Mouse (Mus musculus) limb, embryonic 14.5 days (tissue): Measurements from ENCODE around the gene Cmbl. TPM values are rescaled to one million over a fixed set of nuclear protein-coding genes. Genes with fewer than 3 reads are reported as not detected.

Source experiments
- ATAC-seq: fragments of 200-750 bp; cut with Nextera tagmentation; 2 replicates; pipeline ENCODE4 v1.8.0; 2017; ENCODE audit warnings: low read depth, moderate number of reproducible peaks, moderate TSS enrichment; ENCODE audit not compliant: low FRiP score
- DNase-seq: peaks from one replicate; pipeline ENCODE4 v3.0.0-alpha.2; 2015; ENCODE audit warnings: low spot score
- H3K27ac ChIP-seq: fragments of 300-500 bp; sonication (generic); replicated peaks from 2 replicates; pipeline ENCODE4 v1.5.1; 2014; ENCODE audit warnings: low read depth, mild to moderate bottlenecking, low read length, moderate library complexity, mixed read lengths
- H3K27me3 ChIP-seq: fragments of 300-500 bp; sonication (generic); 2 replicates; pipeline ENCODE4 v1.6.1; 2014; ENCODE audit warnings: low read length, mixed read lengths; ENCODE audit not compliant: control insufficient read depth, insufficient read depth
- H3K36me3 ChIP-seq: fragments of 300-500 bp; sonication (generic); 2 replicates; pipeline ENCODE4 v1.6.1; 2014; ENCODE audit warnings: mild to moderate bottlenecking, low read length, moderate library complexity, mixed read lengths; ENCODE audit not compliant: control insufficient read depth, insufficient read depth
- H3K4me1 ChIP-seq: fragments of 300-500 bp; sonication (generic); 2 replicates; pipeline ENCODE4 v1.6.1; 2014; ENCODE audit warnings: antibody characterized with exemption, low read length, mixed read lengths; ENCODE audit not compliant: control insufficient read depth, insufficient read depth
- H3K4me2 ChIP-seq: fragments of 300-500 bp; sonication (generic); replicated peaks from 2 replicates; pipeline ENCODE4 v1.6.1; 2014; ENCODE audit warnings: low read depth, mild to moderate bottlenecking, low read length, moderate library complexity; ENCODE audit not compliant: severe bottlenecking
- H3K4me3 ChIP-seq: fragments of 300-500 bp; sonication (generic); replicated peaks from 2 replicates; pipeline ENCODE4 v1.5.1; 2014; ENCODE audit warnings: low read length
- H3K9ac ChIP-seq: fragments of 300-500 bp; sonication (generic); 2 replicates; pipeline ENCODE4 v1.6.1; 2014; ENCODE audit warnings: mild to moderate bottlenecking, low read depth, low read length, moderate library complexity; ENCODE audit not compliant: severe bottlenecking
- H3K9me3 ChIP-seq: fragments of 300-500 bp; sonication (generic); 2 replicates; pipeline ENCODE4 v1.6.1; 2016; ENCODE audit warnings: low read length; ENCODE audit not compliant: control insufficient read depth
- POLR2A ChIP-seq: fragments of 200-500 bp; IDR thresholded peaks from 2 replicates; pipeline ENCODE4 v1.8.0; 2012; ENCODE audit warnings: inconsistent platforms, mild to moderate bottlenecking, moderate library complexity, borderline replicate concordance; ENCODE audit not compliant: insufficient read depth, insufficient read length; ENCODE audit errors: extremely low read depth
- WGBS: fragments of 180-500 bp; shearing (Covaris S2); extraction: QIAGEN DNeasy Blood & Tissue Kit; methylation state at CpG from one replicate; pipeline ENCODE4 v1.1.7; 2014; 5-methylcytosine and 5-hydroxymethylcytosine counted together
- polyA plus RNA-seq, 2 experiments: library from polyadenylated mRNA; depleted of rRNA in 1 of 2; stranded (reverse) in 1 of 2; unstranded in 1 of 2; fragments of >200 nt; fragmentation: Nextera tagmentation in 1 of 2; extraction: Ambion mirVana in 1 of 2; gene quantifications; 2 replicates each; pipeline versions ENCODE4 v1.2.1 to v1.2.3; 2012 to 2014

Gene Cmbl
- polyA plus RNA-seq, 2 experiments = 2.2 to 3.0 TPM

- peak; percentile 88; the same call in 1 of the 2 replicates for TF ChIP-seq POLR2A
- peak within 1 kb of the TSS; percentile 93 for H3K27ac ChIP-seq
- H3K4me2 ChIP-seq = peak within 1 kb of the TSS; percentile 89
- under 1% methylated on average over 63 of the region's 63 CpGs for WGBS
- H3K9ac ChIP-seq = peak within 1 kb of the TSS; percentile 94
- peak; percentile 97 for DNase-seq
- ATAC-seq = peak; percentile 90
- peak within 1 kb of the TSS; percentile 87 for H3K4me3 ChIP-seq
- no peaks in the 10 kb centered on the region for H3K9me3 ChIP-seq
- H3K4me1 ChIP-seq = peaks cover 17% of the 10 kb centered on the region
- no peaks in the 10 kb centered on the region for H3K27me3 ChIP-seq
- peaks cover 15% of the 10 kb centered on the region for H3K36me3 ChIP-seq
These were observed 36.6 kb downstream of the Cmbl start, which contains the start of the genes Cct5 and Fam173b for GRCm38 (mm10) chr15:31601646-31602374. Gene Cct5, minus strand, starts transcription at chr15:31601804. Gene Fam173b, plus strand, starts transcription at chr15:31601852.

GRCm38 (mm10) chr15:31602426-31602825, 37.2 kb downstream of the Cmbl start:
- peaks cover 17% of the 10 kb centered on the region for H3K4me1 ChIP-seq
- no peaks in the 10 kb centered on the region for H3K27me3 ChIP-seq
- H3K4me2 ChIP-seq = peak overlapping the region; percentile 66
- DNase-seq = peak; percentile 72
- TF ChIP-seq POLR2A = no peak
- H3K9ac ChIP-seq = peak overlapping the region; percentile 94
- ATAC-seq = peak; percentile 62
- H3K4me3 ChIP-seq = peak overlapping the region; percentile 87
- H3K9me3 ChIP-seq = no peaks in the 10 kb centered on the region
- H3K27ac ChIP-seq = peak overlapping the region; percentile 93
- WGBS = 3% methylated on average over 15 of the region's 15 CpGs
- peaks cover 8% of the 10 kb centered on the region for H3K36me3 ChIP-seq

GRCm38 (mm10) chr15:31603113-31603512, 37.9 kb downstream of the Cmbl start:
- Histone ChIP-seq H3K9me3 (no peaks in the 10 kb centered on the region), H3K4me2 (peak overlapping the region; percentile 66), H3K36me3 (0 out of 2 replicates have a peak, but pooled peaks cover 2% of the 10 kb centered on the region), H3K4me3 (peak overlapping the region; percentile 87; the same call in 1 of the 2 replicates), H3K9ac (no peak overlapping the region), H3K27me3 (no peaks in the 10 kb centered on the region), H3K27ac (no peak overlapping the region), H3K4me1 (peaks cover 17% of the 10 kb centered on the region)
- ATAC-seq = no peak
- 86% methylated on average over 13 of the region's 13 CpGs for WGBS
- no peak for TF ChIP-seq POLR2A
- no peak for DNase-seq

- no peak for DNase-seq
- Histone ChIP-seq H3K36me3 (no peaks in the 10 kb centered on the region), H3K4me3 (no peak overlapping the region), H3K27ac (no peak overlapping the region), H3K9me3 (no peaks in the 10 kb centered on the region), H3K4me1 (peaks cover 9% of the 10 kb centered on the region), H3K27me3 (no peaks in the 10 kb centered on the region), H3K9ac (no peak overlapping the region), H3K4me2 (no peak overlapping the region)
- WGBS = 61% methylated on average over 6 of the region's 6 CpGs
- no peak for TF ChIP-seq POLR2A
- no peak for ATAC-seq
These were observed 41.6 kb downstream of the Cmbl start for GRCm38 (mm10) chr15:31606821-31607220.

- no peaks in the 10 kb centered on the region for H3K9me3 ChIP-seq
- peak; percentile 62 for DNase-seq
- no peak; the same call in 1 of the 2 replicates for ATAC-seq
- peaks cover 2% of the 10 kb centered on the region; the same call in 1 of the 2 replicates for H3K4me1 ChIP-seq
- no peaks in the 10 kb centered on the region for H3K27me3 ChIP-seq
- 47% methylated on average over 3 of the region's 3 CpGs for WGBS
- TF ChIP-seq POLR2A = no peak
- H3K4me3 ChIP-seq = no peak overlapping the region
- H3K9ac ChIP-seq = no peak overlapping the region
- no peak overlapping the region for H3K4me2 ChIP-seq
- no peaks in the 10 kb centered on the region for H3K36me3 ChIP-seq
- H3K27ac ChIP-seq = no peak overlapping the region
These were observed 45.8 kb downstream of the Cmbl start for GRCm38 (mm10) chr15:31611027-31611426.
